9 mouse cellular contexts compared by ENCODE assay signal in genomic region chr1:120357371-120358274, GRCm38 (mm10). TPM values are rescaled to one million over a fixed set of nuclear protein-coding genes. Genes with fewer than 3 reads are reported as not detected.
DNase-seq lines count a peak whose midpoint lies in the region; ATAC-seq and TF ChIP-seq lines count a peak whose summit lies in the region.
"Had no signal": no experiment of that assay in that cellular context is flagged by ENCODE, and none has a peak within 500 bp of the region (broad histone marks: within the 10 kb centered on the region; RNA-seq: fewer than 3 reads in every experiment).

No protein-coding gene starts in this region.

- 3% methylated on average over 16 of the region's 16 CpGs for WGBS in forebrain, embryonic 13.5 days
- 9% methylated on average over 16 of the region's 16 CpGs for WGBS in hindbrain, embryonic 11.5 days
- 12% methylated on average over 16 of the region's 16 CpGs for WGBS in stomach, embryonic 16.5 days

- H3K27me3 ChIP-seq in forebrain, embryonic 13.5 days, result no peaks in the 10 kb centered on the region; the same call in 1 of the 2 replicates
- H3K27me3 ChIP-seq in hindbrain, embryonic 11.5 days (ENCODE audit: control insufficient read depth, insufficient read depth, low read length), result no peaks in the 10 kb centered on the region
- no peaks in the 10 kb centered on the region for H3K27me3 ChIP-seq in stomach, embryonic 16.5 days (ENCODE audit: control insufficient read depth, insufficient read depth, low read length)

- ATAC-seq in forebrain, embryonic 13.5 days, result peak; percentile 85
- ATAC-seq in hindbrain, embryonic 11.5 days (ENCODE audit: low FRiP score), result peak; percentile 70; the same call in 1 of the 2 replicates
- ATAC-seq in stomach, embryonic 16.5 days (ENCODE audit: insufficient read depth, low FRiP score), result peak; percentile 95
- ATAC-seq in inflammation-experienced regulatory T-cells, adult 6 months, result no peak

- intact Hi-C loops in left cerebral cortex, adult 2 months (cut with DNase I), result no loop called here

- H3K9ac ChIP-seq in forebrain, embryonic 13.5 days, result no peak overlapping the region
- H3K9ac ChIP-seq in hindbrain, embryonic 11.5 days (ENCODE audit: low read depth, low read length), result no peak overlapping the region
- H3K9ac ChIP-seq in stomach, embryonic 16.5 days (ENCODE audit: low read length), result no peak overlapping the region

- H3K36me3 ChIP-seq in forebrain, embryonic 13.5 days (ENCODE audit: poor library complexity, severe bottlenecking), result no peaks in the 10 kb centered on the region
- no peaks in the 10 kb centered on the region for H3K36me3 ChIP-seq in hindbrain, embryonic 11.5 days (ENCODE audit: control insufficient read depth, insufficient read depth, low read length)
- H3K36me3 ChIP-seq in stomach, embryonic 16.5 days (ENCODE audit: control insufficient read depth, insufficient read depth, low read length), result no peaks in the 10 kb centered on the region

- peak overlapping the region; percentile 52 for H3K4me2 ChIP-seq in forebrain, embryonic 13.5 days
- H3K4me2 ChIP-seq in hindbrain, embryonic 11.5 days (replicated peaks; ENCODE audit: low read depth, low read length), result 0 out of 2 replicates have a peak overlapping the region, but pooled peaks have one; percentile 13
- peak overlapping the region; percentile 30 for H3K4me2 ChIP-seq in stomach, embryonic 16.5 days (ENCODE audit: low read depth, low read length)

- TF ChIP-seq CTCF in left cerebral cortex, adult 2 months (IDR thresholded peaks at IDR 0.05), result no peak

- peaks cover 11% of the 10 kb centered on the region for H3K4me1 ChIP-seq in forebrain, embryonic 13.5 days
- no peaks in the 10 kb centered on the region for H3K4me1 ChIP-seq in hindbrain, embryonic 11.5 days (replicated peaks; ENCODE audit: control insufficient read depth, insufficient read depth, low read length)
- H3K4me1 ChIP-seq in stomach, embryonic 16.5 days (ENCODE audit: control insufficient read depth, insufficient read depth, low read length), result no peaks in the 10 kb centered on the region

- DNase-seq in urinary bladder, postnatal 36 days (ENCODE audit: low spot score in 2 of 2), result peak; percentile 7 to 15
- DNase-seq in urinary bladder, adult 2 months (ENCODE audit: low spot score), result no peak
- peak; percentile 41 for DNase-seq in hindbrain, embryonic 11.5 days (ENCODE audit: low spot score)
- peak; percentile 28 to 51 for DNase-seq in left cerebral cortex, adult 2 months (ENCODE audit: extremely low spot score in 1 of 2, low spot score in 2 of 2)
- DNase-seq in lung, postnatal 25 days (ENCODE audit: low spot score), result peak; percentile 83

- H3K27ac ChIP-seq in forebrain, embryonic 13.5 days, result no peak overlapping the region
- no peak overlapping the region for H3K27ac ChIP-seq in hindbrain, embryonic 11.5 days (ENCODE audit: low read depth, low read length)
- no peak overlapping the region for H3K27ac ChIP-seq in left cerebral cortex, adult 2 months
- H3K27ac ChIP-seq in stomach, embryonic 16.5 days (ENCODE audit: low read length), result peak overlapping the region; percentile 25; the same call in 1 of the 2 replicates

- 0 out of 2 replicates have a peak overlapping the region, but pooled peaks have one; percentile 12 for H3K4me3 ChIP-seq in forebrain, embryonic 13.5 days
- H3K4me3 ChIP-seq in hindbrain, embryonic 11.5 days (ENCODE audit: low read depth, low read length), result no peak overlapping the region
- H3K4me3 ChIP-seq in left cerebral cortex, adult 2 months, result no peak overlapping the region
- H3K4me3 ChIP-seq in stomach, embryonic 16.5 days (replicated peaks; ENCODE audit: low read length), result no peak overlapping the region

- H3K9me3 ChIP-seq in forebrain, embryonic 13.5 days (replicated peaks), result 0 out of 2 replicates have a peak, but pooled peaks cover 3% of the 10 kb centered on the region
- H3K9me3 ChIP-seq in hindbrain, embryonic 11.5 days (ENCODE audit: control insufficient read depth, low read length), result no peaks in the 10 kb centered on the region
- H3K9me3 ChIP-seq in stomach, embryonic 16.5 days (replicated peaks; ENCODE audit: control insufficient read depth, low read length), result peaks cover 4% of the 10 kb centered on the region; the same call in 1 of the 2 replicates

RNA-seq across cellular contexts. Expression of gene C1ql2, which starts 17.2 kb away (rescaled TPM):
- 0.07 and 0.11 TPM in 2 replicates for polyA plus RNA-seq in urinary bladder, adult 2 months (2012; rRNA removed)
- 0.18 and 0.25 TPM in 2 replicates for polyA plus RNA-seq in forebrain, embryonic 13.5 days (2015; fragmentation: Nextera tagmentation; extraction: Ambion mirVana)
- 0.57 and 1.1 TPM in 2 replicates for polyA plus RNA-seq in hindbrain, embryonic 11.5 days (2014; fragmentation: Nextera tagmentation; extraction: Ambion mirVana)
- 1 to 10 TPM; 4.2 to 4.5 TPM for total RNA-seq in left cerebral cortex, adult 2 months (2021)
- polyA plus RNA-seq in stomach, embryonic 16.5 days (2015; fragmentation: Nextera tagmentation; extraction: Ambion mirVana), result not detected in 2 replicates
- not detected for polyA plus RNA-seq in inflammation-experienced regulatory T-cells, adult 6 months (2017; shearing (Covaris generic))
- polyA plus RNA-seq: large intestine, adult 2 months had no signal
